Mouse (Mus musculus): Measurements from ENCODE around the gene Ttc37.

Gene Ttc37

DNA sequence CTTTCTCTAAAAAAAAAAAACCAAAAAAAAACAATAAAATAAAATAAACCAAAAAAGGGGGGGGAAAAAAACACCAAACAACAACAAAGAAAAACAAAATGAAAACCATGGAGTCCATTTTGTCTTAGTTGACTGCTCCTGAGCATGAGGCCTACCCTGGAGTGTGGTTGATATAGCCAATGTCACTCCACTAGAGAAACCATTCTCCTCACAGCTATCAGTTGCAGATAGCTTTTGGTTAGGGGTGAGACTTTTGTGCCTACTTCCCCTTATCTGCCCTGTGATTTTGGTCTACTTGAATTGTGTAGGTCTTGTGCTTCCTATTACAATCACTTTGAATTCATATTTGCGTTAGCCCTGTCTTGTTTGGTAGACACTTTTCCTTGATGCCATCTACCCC, 59.0 kb downstream of the Ttc37 start:
- DNase-seq (ENCODE audit: low spot score in 2 of 2), result no peak

DNA sequence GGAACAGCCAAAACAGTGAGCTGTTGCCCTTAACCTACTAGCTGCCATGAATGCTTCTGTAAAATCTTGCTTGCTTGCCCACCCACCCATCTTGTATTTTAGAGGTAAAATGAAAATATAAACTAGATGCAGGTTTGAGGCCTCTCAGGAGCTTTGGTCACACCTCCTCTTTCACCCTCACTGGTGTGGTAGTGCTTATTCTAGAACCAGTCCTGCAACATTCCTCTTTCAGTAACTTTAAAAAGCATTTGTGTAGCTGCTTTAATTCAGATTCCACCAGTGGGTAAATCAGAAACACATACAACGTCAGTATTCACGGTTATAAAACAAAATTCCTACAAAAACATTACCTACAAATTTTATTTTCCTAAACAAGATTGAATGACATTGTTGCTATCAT, 62.1 kb downstream of the Ttc37 start:
- no peak for DNase-seq (ENCODE audit: low spot score in 2 of 2)

DNA sequence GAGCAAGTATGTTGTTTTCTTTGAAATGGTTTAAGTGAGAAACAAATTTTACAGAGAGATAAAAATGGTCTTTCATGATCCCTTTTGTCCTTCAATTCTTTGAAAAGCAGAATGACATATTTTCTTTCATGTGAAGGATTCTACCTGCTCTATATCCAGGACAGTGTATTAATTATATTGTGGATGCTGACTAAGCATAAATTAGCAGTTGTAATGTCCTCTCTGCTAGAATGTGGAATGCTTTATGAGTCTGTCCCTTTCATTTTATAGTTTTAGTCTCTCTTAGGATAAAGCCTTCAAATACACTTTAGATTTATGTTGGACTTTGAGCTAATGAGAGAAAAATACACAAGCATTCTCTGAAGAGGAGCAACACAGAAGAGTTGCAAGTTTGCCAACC, 75.8 kb downstream of the Ttc37 start:
- no peak for DNase-seq (ENCODE audit: low spot score in 2 of 2)

DNA sequence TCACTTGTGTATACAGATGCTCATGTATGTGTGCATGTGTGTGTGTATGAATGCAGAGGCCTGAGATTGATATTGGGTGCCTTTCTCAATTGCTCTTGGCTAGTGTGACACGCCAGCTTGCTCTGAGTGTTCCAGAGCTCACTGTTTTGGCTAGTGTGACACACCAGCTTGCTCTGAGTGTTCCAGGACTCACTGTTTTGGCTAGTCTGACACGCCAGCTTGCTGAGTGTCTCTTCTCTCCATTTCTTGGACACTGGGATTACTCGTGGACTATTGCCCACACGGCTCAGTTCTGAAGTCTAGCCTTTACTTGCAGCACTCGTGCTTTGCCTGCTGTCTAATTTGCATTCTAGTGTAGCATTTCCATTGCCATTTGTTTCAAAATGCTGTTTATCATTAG, 80.2 kb downstream of the Ttc37 start:
- DNase-seq (ENCODE audit: low spot score in 2 of 2), result no peak

DNA sequence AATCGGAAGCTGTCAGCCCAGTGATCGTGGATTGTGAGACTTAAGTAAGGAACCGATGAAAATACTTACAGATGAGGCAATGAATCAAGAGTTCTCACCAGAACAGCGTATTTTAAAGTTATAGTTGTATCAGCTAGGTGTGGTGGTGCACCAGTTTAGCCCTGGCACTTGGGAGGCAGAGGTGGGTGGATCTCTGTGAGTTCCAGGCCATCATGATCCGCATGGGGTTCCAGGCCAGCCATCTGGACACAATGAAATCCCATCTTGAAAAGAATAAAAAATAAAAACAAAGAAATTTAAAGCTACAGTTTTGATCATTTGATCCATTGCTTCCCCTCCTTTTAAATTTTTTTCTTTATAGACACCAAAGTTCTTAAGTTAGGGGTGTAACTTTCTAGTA, 89.1 kb downstream of the Ttc37 start:
- DNase-seq (ENCODE audit: low spot score in 2 of 2), result no peak

DNA sequence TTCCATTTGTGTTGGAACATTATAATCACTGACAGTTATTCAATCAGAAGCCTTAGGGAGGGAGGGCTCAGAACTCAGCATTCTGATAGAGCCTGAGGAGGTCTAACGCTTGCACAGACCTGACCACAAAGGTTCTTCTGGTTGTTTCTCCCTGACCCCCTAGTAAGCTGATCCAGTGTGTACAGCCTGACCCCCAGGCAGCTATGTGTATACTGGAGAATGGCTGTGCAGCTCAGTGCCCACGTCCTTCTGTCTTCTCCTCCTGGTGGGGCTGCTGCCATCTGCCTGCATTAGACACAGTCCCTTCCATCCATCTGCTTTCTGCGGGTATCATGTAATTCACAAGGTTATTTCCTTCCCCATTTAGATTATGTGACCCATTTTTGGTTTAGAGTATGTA, 90.7 kb downstream of the Ttc37 start:
- no peak for DNase-seq (ENCODE audit: low spot score in 2 of 2)

DNA sequence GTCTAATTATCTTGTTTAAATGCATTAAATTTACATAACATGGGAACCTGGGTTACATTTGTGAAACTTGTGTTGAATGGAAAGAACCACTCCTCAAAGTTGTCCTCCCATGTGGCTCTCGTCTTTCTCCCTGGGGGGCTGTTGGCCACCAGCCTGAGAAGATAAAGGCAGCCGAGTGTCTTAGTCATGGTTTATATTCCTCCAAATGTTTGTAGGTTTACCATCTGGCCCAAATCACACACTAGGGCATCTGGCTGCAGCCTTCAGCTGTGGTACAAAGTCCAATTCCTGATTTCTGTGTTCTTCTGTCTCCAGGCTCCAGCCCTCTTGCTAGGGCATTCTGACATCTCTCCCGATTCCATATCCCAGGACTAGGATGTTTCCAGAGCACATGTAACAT, 91.7 kb downstream of the Ttc37 start:
- DNase-seq (ENCODE audit: low spot score in 2 of 2), result no peak

DNA sequence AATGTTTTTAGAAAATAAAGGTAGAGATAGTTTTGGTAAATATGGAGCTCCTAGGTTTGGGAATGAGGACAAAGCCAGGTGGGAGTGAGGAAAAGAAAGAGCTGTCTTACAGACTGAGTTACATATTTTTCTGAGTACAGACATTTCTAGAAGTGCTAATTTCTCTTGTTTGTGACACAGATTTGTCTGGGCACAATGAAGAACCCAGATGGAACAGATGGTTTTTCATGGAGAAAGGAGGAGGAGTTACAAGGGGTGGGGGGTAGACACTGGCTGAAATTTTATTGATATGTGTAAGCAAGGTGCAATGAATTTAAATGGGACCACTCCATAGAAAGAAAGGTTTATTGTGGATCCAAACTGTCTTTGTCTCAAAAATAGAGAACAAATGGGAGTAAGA, 96.4 kb downstream of the Ttc37 start:
- DNase-seq (ENCODE audit: low spot score in 2 of 2), result no peak

DNA sequence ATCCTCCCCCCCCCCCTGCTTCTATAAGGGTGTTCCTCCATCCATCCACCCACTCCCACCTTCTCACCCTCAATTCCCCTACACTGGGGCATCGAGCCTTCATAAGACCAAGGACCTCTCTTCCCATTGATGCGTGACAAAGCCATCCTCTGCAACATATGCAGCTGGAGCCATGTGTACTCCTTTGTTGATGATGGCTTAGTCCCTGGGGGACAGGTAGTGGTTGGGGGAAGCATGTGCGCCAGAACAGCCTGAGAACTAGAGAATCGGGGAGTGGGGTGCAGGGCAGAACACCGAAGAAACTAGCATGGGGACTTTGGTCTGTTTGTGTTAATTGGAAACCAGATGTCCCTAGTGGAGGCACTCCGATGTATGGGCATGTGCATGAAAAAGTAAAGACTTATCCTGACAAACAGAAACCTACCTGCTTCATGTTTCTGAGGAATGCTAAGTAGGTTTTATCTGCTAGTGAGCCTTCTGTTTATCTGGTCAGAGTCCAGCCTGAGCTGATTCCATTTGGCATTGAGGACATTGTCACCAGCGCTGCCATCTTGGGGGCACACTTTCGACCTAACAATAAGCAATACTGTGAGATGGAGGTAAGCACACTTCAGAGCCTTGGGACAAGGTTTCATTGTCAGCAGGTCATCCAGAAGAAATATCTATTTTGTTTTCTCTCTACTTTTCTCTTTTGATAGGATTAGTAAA, 97.1 kb downstream of the Ttc37 start:
- no peak for DNase-seq (ENCODE audit: low spot score in 2 of 2)

DNA sequence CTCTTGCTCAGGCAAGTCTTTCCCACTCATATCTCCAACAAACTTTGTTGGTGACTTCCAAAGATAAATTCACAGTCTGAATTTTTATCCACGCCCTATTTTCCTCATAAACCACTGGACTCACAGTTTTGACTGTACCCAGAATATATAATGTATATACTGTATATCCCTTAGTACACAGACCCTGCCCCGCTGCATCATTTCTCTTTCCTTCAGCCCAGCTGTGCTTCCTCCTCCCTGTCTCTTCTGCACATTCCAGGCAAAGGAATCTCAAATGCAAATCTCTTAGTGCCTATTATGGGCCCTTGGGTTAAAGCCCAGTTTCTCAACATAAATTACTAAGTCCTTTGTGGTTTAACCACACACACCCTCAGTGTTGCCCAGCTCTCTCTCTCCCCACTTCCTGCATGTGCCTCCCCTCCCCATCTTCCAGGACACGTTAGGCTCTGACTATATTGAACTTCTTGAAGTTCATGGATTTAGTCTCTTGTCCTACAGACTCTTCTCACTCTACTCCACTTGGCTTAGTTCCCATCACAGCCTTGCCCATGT, 98.8 kb downstream of the Ttc37 start:
- DNase-seq (ENCODE audit: low spot score in 2 of 2), result no peak

DNA sequence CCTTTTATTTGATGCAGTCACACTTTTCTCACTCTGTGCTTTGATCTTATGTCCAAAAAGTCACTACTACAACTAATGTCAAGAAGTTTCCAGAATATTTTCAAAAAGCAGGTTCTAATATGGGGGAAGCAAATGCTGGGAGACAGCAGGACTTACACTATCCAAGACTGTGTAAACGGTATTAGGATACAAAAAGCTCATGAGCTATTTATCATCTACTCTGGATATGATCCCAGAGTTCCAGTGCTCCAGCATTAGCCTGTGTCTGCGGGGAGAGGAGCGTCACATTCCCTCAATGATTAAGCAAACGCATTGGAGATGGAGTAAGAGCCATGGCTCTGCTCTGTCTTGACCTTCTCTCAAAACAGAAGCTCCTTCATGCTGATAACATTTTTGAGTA, 101.4 kb downstream of the Ttc37 start:
- no peak for DNase-seq (ENCODE audit: low spot score in 2 of 2)

DNA sequence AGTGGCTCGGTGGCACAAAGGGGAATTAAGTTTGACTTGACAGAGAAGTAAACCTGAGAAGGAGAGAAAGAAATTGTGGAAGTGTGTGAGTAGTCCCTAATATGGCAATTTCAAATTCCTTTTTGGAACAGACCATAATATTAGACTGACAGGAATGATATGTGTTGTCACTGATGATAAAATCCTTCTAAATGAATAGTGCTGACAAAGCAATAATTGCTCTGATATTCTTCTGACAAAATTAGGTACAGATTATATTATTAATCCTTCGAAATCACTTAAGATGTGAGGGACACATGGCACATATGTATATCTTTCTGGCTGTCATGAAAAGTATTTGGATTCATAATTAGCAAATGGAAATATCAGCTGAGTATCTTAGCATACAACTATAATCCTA, 116.4 kb downstream of the Ttc37 start:
- no peak for DNase-seq (ENCODE audit: low spot score in 2 of 2)

DNA sequence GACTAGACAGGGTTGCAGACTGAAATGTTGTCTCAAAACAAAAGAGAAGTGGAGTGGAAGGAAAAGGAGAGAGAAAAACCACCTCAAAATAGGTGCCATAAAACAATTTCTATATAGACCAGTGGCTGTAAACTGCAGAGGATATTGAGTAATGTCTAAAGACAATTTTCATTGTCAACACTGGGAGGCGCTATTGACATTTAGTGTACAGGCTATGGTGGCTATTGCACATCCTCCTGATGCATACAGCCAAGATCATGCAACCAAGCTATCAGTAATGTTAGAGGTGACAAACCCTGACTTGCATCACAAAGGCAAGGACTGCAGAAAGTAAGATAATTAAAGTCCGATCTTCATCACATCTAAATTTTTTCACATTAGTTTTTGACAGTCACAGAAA, 116.9 kb downstream of the Ttc37 start:
- DNase-seq (ENCODE audit: low spot score in 2 of 2), result no peak
